Mouse (Mus musculus) G1E (cell line): Measurements from ENCODE around the gene Ing1. TPM values are rescaled to one million over a fixed set of nuclear protein-coding genes. Genes with fewer than 3 reads are reported as not detected.
"Not testable (repeated sequence)": the region's sequence is repeated elsewhere in the genome, so short reads cannot be mapped to it uniquely, and the experiment has no call there.

ENCODE experiments used
- ATAC-seq: 2 replicates; pipeline ENCODE4 v1.8.0; 2016; ENCODE audit warnings: mild to moderate bottlenecking; ENCODE audit not compliant: insufficient number of reproducible peaks, poor library complexity, low FRiP score, severe bottlenecking; ENCODE audit errors: extremely low read depth
- DNase-seq: peaks from one replicate; pipeline ENCODE4 v3.0.0; 2012; ENCODE audit warnings: low spot score
- H3K27me3 ChIP-seq: 2 replicates; pipeline ENCODE4 v1.6.1; 2012; ENCODE audit warnings: mild to moderate bottlenecking, low read length, inconsistent platforms; ENCODE audit not compliant: insufficient read depth
- H3K36me3 ChIP-seq: replicated peaks from 2 replicates; pipeline ENCODE3; 2012; ENCODE audit warnings: mild to moderate bottlenecking, inconsistent platforms
- H3K4me1 ChIP-seq: 2 replicates; pipeline ENCODE4 v1.6.1; 2012; ENCODE audit warnings: low read depth, low read length, inconsistent platforms, mixed read lengths; ENCODE audit not compliant: insufficient read depth
- H3K4me3 ChIP-seq: 2 replicates; pipeline ENCODE4 v1.5.1; 2012; ENCODE audit warnings: low read depth, mild to moderate bottlenecking, inconsistent platforms, low read length, moderate library complexity, mixed read lengths
- H3K9me3 ChIP-seq: replicated peaks from 2 replicates; pipeline ENCODE4 v1.6.1; 2012; ENCODE audit warnings: inconsistent platforms
- CTCF ChIP-seq: IDR thresholded peaks from 2 replicates; pipeline ENCODE4 v1.5.1; 2012; ENCODE audit warnings: low read depth, low read length, inconsistent platforms, mixed read lengths
- GATA1 ChIP-seq: IDR thresholded peaks from 2 replicates; pipeline ENCODE4 v1.6.1; 2012; ENCODE audit warnings: borderline replicate concordance, low read length, inconsistent platforms, mixed read lengths
- GATA2 ChIP-seq: IDR thresholded peaks from 2 replicates; pipeline ENCODE4 v1.6.1; 2012; ENCODE audit warnings: low read depth, low read length, inconsistent platforms, borderline replicate concordance
- POLR2AphosphoS5 ChIP-seq: IDR thresholded peaks from 2 replicates; pipeline ENCODE4 v1.6.1; 2012; ENCODE audit warnings: low read depth, low read length, inconsistent platforms; ENCODE audit not compliant: insufficient replicate concordance
- TAL1 ChIP-seq: conservative IDR thresholded peaks from 2 replicates; pipeline ENCODE4 v1.6.1; 2012; ENCODE audit warnings: low read depth, low read length, inconsistent platforms, mixed read lengths
- polyA plus RNA-seq: library from polyadenylated mRNA; stranded (reverse); fragments of >175 nt; gene quantifications from 2 replicates; pipeline ENCODE4 v1.2.3, GENCODE M21; 2012
- total RNA-seq, 2 experiments: library from RNA; stranded (forward) in 1 of 2; stranded (reverse) in 1 of 2; fragments of 200-1000 nt in 1 of 2; fragments of >200 nt in 1 of 2; fragmentation: Nextera tagmentation in 1 of 2; gene quantifications; 2 replicates each; pipeline ENCODE4 v1.2.3; 2014 to 2017

Ing1 gene
- total and polyA plus RNA-seq, 3 experiments, result 29.7 to 61.5 (median 45.2) TPM

GRCm38 (mm10) chr8:11564721-11565120, 9.3 kb downstream of the Ing1 start:
- Histone ChIP-seq H3K4me3 (no peak overlapping the region), H3K27me3 (no peaks in the 10 kb centered on the region; the same call in 1 of the 2 replicates), H3K4me1 (peaks cover 18% of the 10 kb centered on the region), H3K36me3 (peaks cover 62% of the 10 kb centered on the region), H3K9me3 (peaks cover 7% of the 10 kb centered on the region)
- DNase-seq (no peak), ATAC-seq (no peak)
- no peak for TF ChIP-seq POLR2AphosphoS5
- TF ChIP-seq CTCF, result no peak
- no peak for TF ChIP-seq GATA2
- no peak for TF ChIP-seq TAL1
- no peak for TF ChIP-seq GATA1

GRCm38 (mm10) chr8:11568193-11568592, 12.8 kb downstream of the Ing1 start:
- ATAC-seq, H3K4me1 ChIP-seq, DNase-seq, H3K27me3 ChIP-seq, H3K9me3 ChIP-seq, H3K4me3 ChIP-seq: not testable (repeated sequence)
- H3K36me3 ChIP-seq, result peaks cover 39% of the 10 kb centered on the region

DNA sequence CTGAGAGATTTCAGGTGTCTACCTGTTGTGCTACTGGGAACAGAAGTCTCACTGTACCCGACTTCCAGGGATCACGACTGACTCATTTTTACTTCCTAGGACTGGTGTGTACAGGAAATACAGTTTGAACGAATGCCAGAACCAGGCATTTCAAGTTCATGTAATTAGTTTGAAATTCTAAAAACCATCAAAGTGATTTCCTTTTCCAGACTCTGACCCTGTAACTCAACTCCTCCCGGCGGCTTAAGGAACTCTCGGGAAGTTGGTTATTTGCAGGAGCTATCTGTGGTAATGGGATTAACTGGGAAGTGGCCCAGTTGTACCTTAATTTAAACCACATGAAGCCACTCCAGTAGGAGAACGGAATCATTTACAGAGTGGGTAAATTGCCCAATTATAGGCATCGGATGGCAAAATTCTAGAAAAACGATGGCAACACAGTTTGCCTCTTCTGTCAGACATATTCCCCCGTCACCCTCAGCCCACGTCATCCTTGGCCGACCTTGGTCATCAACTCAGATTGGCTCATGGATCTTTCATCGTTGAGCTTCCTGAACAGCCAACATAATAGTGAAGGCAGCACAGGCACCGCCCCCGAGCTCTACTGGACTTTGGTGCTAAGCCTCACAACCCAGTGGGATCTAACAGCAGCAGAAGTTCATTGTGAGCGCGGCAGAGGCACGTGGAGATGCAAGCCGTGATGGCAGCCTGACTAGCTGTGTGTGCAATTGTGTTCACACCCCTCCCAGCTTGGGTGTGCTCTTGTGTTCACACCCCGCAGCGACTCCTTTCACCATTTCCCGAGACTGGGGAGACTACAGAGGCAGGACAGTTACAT, 14.1 kb downstream of the Ing1 start:
- H3K9me3 ChIP-seq, result no peaks in the 10 kb centered on the region
- no peak for TF ChIP-seq CTCF
- no peak for TF ChIP-seq GATA1
- no peak for TF ChIP-seq POLR2AphosphoS5
- no peak for TF ChIP-seq GATA2
- no peak for TF ChIP-seq TAL1
- H3K4me3 ChIP-seq, result no peak overlapping the region
- DNase-seq (no peak), ATAC-seq (no peak)
- peaks cover 13% of the 10 kb centered on the region for H3K27me3 ChIP-seq
- H3K36me3 ChIP-seq, result peaks cover 26% of the 10 kb centered on the region
- peaks cover 1% of the 10 kb centered on the region for H3K4me1 ChIP-seq

DNA sequence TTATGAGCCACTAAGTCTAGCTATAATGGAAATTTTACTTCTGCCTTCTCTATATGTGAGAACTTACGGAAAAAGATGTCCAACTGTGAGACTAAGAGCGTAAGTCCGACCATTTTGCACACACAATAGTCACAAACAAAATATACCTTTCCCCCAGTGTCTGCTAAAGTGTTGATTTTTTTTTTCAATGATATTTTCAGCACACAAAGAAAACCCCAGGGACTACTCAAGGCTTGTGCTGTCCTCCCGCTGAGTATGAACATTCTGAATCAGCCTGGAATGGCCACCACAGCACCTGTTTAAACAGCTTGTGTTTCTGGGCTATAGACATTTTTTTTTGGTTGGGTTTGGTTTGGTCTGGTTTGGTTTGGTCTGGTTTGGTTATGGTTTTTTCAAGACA, 15.4 kb downstream of the Ing1 start:
- Histone ChIP-seq H3K27me3 (peaks cover 21% of the 10 kb centered on the region), H3K9me3 (no peaks in the 10 kb centered on the region), H3K4me3 (no peak overlapping the region), H3K36me3 (peaks cover 15% of the 10 kb centered on the region), H3K4me1 (no peaks in the 10 kb centered on the region; the same call in 1 of the 2 replicates)
- ATAC-seq (no peak), DNase-seq (no peak)
- TF ChIP-seq POLR2AphosphoS5 (no peak), GATA2 (no peak), GATA1 (no peak), CTCF (no peak), TAL1 (no peak)

GRCm38 (mm10) chr8:11571950-11572349, 16.6 kb downstream of the Ing1 start:
- Histone ChIP-seq H3K4me1 (no peaks in the 10 kb centered on the region; the same call in 1 of the 2 replicates), H3K27me3 (peaks cover 25% of the 10 kb centered on the region), H3K9me3 (no peaks in the 10 kb centered on the region), H3K4me3 (no peak overlapping the region), H3K36me3 (peaks cover 12% of the 10 kb centered on the region)
- DNase-seq (no peak), ATAC-seq (no peak)
- TF ChIP-seq GATA2 (no peak), GATA1 (no peak), POLR2AphosphoS5 (no peak), TAL1 (no peak)

DNA sequence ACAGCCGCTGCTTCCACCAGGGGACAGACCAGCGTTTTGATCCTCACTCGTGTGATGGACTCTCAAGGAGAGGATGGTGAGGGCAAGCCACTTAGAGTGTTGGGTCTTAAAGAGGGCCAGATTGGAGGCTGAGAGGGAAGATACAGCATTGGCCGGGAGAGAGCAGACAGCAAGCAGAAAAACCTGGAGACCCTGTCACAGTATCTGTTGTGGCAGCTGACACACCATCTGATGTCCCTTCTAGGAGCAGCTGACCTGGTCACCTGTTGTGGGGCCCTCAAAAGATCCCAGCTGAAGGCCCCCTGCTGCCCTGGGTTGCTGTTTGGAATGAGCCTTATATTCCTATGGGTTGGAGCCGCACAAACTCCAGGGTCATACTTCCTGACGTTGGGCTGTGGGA, 17.1 kb downstream of the Ing1 start:
- Histone ChIP-seq H3K4me1 (no peaks in the 10 kb centered on the region; the same call in 1 of the 2 replicates), H3K9me3 (no peaks in the 10 kb centered on the region)
- ATAC-seq, result no peak

More for the DNA sequence above, 17.1 kb downstream of the Ing1 start:
- H3K4me3 ChIP-seq, result no peak overlapping the region
- peaks cover 27% of the 10 kb centered on the region for H3K27me3 ChIP-seq
- no peak for TF ChIP-seq TAL1
- TF ChIP-seq GATA1, result no peak
- no peak for TF ChIP-seq GATA2
- TF ChIP-seq POLR2AphosphoS5, result no peak
- no peak for TF ChIP-seq CTCF
- no peak for DNase-seq
- peaks cover 9% of the 10 kb centered on the region for H3K36me3 ChIP-seq
